Mouse (Mus musculus) heart, adult 18-20 months (tissue): ENCODE measurements around the gene Krt24. TPM values are rescaled to one million over a fixed set of nuclear protein-coding genes. Genes with fewer than 3 reads are reported as not detected.

Experiments
- DNase-seq, 2 experiments: peaks; one replicate each; pipeline ENCODE4 v3.0.0; 2021 to 2022; ENCODE audit warnings: mixed read lengths in 1 of 2
- long read RNA-seq, 2 experiments: library from polyadenylated mRNA; stranded (forward); transcript quantifications; one replicate each; pipeline ENCODE4 v2.0.0; 2021
- total RNA-seq, 2 experiments: library from RNA; stranded (reverse); gene quantifications; 2 replicates each; pipeline ENCODE4 v1.2.3; 2021

The Krt24 gene
- total RNA-seq, result not detected
- long read RNA-seq, experiment 1, result 0 reads
- long read RNA-seq, experiment 2, result 0 reads

- DNase-seq, result no peak
These were observed at the start of gene Krt24 for GRCm38 (mm10) chr11:99284833-99285312. Gene Krt24, minus strand, starts transcription at chr11:99285262.

- no peak for DNase-seq
These were observed 48.4 kb upstream of the Krt24 start for GRCm38 (mm10) chr11:99333426-99333825.

- no peak for DNase-seq
These were observed 44.6 kb upstream of the Krt24 start for GRCm38 (mm10) chr11:99329655-99330054.

- no peak for DNase-seq
These were observed 37.8 kb upstream of the Krt24 start, which contains the start of gene Krt25 for GRCm38 (mm10) chr11:99322851-99323250. Gene Krt25, minus strand, starts transcription at chr11:99322951.

GRCm38 (mm10) chr11:99321094-99321493 is 36.0 kb upstream of the Krt24 start:
- DNase-seq, result no peak

- DNase-seq, result peak in 1 of 2 experiments; percentile 0
These were observed 34.1 kb upstream of the Krt24 start for GRCm38 (mm10) chr11:99319127-99319526.

GRCm38 (mm10) chr11:99316543-99316942 is 31.5 kb upstream of the Krt24 start:
- DNase-seq, result no peak

- DNase-seq, result no peak
These were observed 29.5 kb upstream of the Krt24 start for GRCm38 (mm10) chr11:99314594-99314993.

GRCm38 (mm10) chr11:99310882-99311281 is 25.8 kb upstream of the Krt24 start:
- DNase-seq, result peak in 1 of 2 experiments; percentile 2

GRCm38 (mm10) chr11:99307579-99307978 is 22.5 kb upstream of the Krt24 start:
- peak; percentile 42 to 74 for DNase-seq

- DNase-seq, result no peak
These were observed 10.0 kb upstream of the Krt24 start for GRCm38 (mm10) chr11:99295039-99295438.

GRCm38 (mm10) chr11:99292846-99293245 is 7.8 kb upstream of the Krt24 start:
- peak; percentile 31 to 47 for DNase-seq

- no peak for DNase-seq
These were observed 1.1 kb downstream of the Krt24 start for GRCm38 (mm10) chr11:99284011-99284410.

GRCm38 (mm10) chr11:99283334-99283733 is 1.7 kb downstream of the Krt24 start:
- no peak for DNase-seq

GRCm38 (mm10) chr11:99281116-99281515 is 3.9 kb downstream of the Krt24 start:
- no peak for DNase-seq

- no peak for DNase-seq
These were observed 5.1 kb downstream of the Krt24 start for GRCm38 (mm10) chr11:99279986-99280385.

- DNase-seq, result no peak
These were observed 8.3 kb downstream of the Krt24 start for GRCm38 (mm10) chr11:99276786-99277185.

- DNase-seq, result no peak
These were observed 9.4 kb downstream of the Krt24 start for GRCm38 (mm10) chr11:99275624-99276023.

GRCm38 (mm10) chr11:99272721-99273120 is 12.3 kb downstream of the Krt24 start:
- no peak for DNase-seq

GRCm38 (mm10) chr11:99269192-99269591 is 15.9 kb downstream of the Krt24 start:
- no peak for DNase-seq

GRCm38 (mm10) chr11:99265796-99266195 is 19.3 kb downstream of the Krt24 start:
- DNase-seq, result peak; percentile 17 to 22

GRCm38 (mm10) chr11:99265220-99265619 is 19.8 kb downstream of the Krt24 start:
- peak; percentile 25 for DNase-seq

GRCm38 (mm10) chr11:99256213-99256612 is 28.8 kb downstream of the Krt24 start:
- DNase-seq, result no peak

- DNase-seq, result no peak
These were observed 29.7 kb downstream of the Krt24 start for GRCm38 (mm10) chr11:99255316-99255715.

GRCm38 (mm10) chr11:99253893-99254292 is 31.2 kb downstream of the Krt24 start:
- DNase-seq, result no peak
